Mouse (Mus musculus): ENCODE measurements at regions not wholly inside any gene's neighbourhood (a gene's known extent, or its start where the extent isn't known, plus 50 kb on each side); places are given as distances from the start of the nearest gene placed in this dataset.

GRCm38 (mm10) chr3:143913044-143913574 is 291.9 kb downstream of the Lmo4 start:
- no peak for ATAC-seq (replicated peaks in 1 of 2; ENCODE audit: insufficient read depth in 1 of 2, low FRiP score in 2 of 2, low TSS enrichment in 1 of 2, low read depth in 1 of 2, poor library complexity in 2 of 2, severe bottlenecking in 2 of 2)

- ATAC-seq (replicated peaks in 1 of 2; ENCODE audit: insufficient read depth in 1 of 2, low FRiP score in 2 of 2, low TSS enrichment in 1 of 2, low read depth in 1 of 2, poor library complexity in 2 of 2, severe bottlenecking in 2 of 2) = peak in 1 of 2 experiments; percentile 50; a peak in 1 of 4 replicates
These were observed 292.6 kb downstream of the Lmo4 start for GRCm38 (mm10) chr3:143912433-143912832.

- no peak for ATAC-seq (replicated peaks in 1 of 2; ENCODE audit: insufficient read depth in 1 of 2, low FRiP score in 2 of 2, low TSS enrichment in 1 of 2, low read depth in 1 of 2, poor library complexity in 2 of 2, severe bottlenecking in 2 of 2)
These were observed 295.7 kb downstream of the Lmo4 start for GRCm38 (mm10) chr3:143909341-143909740.

GRCm38 (mm10) chr3:143903421-143903820 is 301.6 kb downstream of the Lmo4 start:
- peak in 1 of 2 experiments; percentile 53; a peak in 2 of 4 replicates for ATAC-seq (replicated peaks in 1 of 2; ENCODE audit: insufficient read depth in 1 of 2, low FRiP score in 2 of 2, low TSS enrichment in 1 of 2, low read depth in 1 of 2, poor library complexity in 2 of 2, severe bottlenecking in 2 of 2)

DNA sequence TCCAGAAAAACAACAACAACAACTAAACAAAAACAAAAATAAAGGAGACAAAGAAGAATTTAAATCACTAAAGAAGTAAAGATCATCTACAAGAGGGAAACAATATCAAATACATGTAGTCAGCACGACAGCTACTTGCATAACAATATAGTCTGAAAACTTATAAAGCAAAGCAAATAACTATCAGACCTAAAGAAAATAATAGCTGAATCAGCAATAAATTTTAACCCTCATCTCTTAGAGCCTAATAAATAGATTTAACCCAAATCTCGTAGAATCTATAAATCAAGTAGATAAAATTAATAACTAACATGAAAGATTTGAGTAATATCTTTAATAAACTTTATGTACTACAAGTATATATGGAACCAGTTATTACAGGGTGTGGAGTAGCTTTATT is 324.2 kb downstream of the Lmo4 start:
- ATAC-seq (replicated peaks in 1 of 2; ENCODE audit: insufficient read depth in 1 of 2, low FRiP score in 2 of 2, low TSS enrichment in 1 of 2, low read depth in 1 of 2, poor library complexity in 2 of 2, severe bottlenecking in 2 of 2) = no peak

GRCm38 (mm10) chr3:143873876-143874275 is 331.1 kb downstream of the Lmo4 start:
- ATAC-seq (replicated peaks in 1 of 2; ENCODE audit: insufficient read depth in 1 of 2, low FRiP score in 2 of 2, low TSS enrichment in 1 of 2, low read depth in 1 of 2, poor library complexity in 2 of 2, severe bottlenecking in 2 of 2) = 0 out of 4 replicates have a peak, but pooled peaks of 1 of the 2 experiments have one; percentile 29

DNA sequence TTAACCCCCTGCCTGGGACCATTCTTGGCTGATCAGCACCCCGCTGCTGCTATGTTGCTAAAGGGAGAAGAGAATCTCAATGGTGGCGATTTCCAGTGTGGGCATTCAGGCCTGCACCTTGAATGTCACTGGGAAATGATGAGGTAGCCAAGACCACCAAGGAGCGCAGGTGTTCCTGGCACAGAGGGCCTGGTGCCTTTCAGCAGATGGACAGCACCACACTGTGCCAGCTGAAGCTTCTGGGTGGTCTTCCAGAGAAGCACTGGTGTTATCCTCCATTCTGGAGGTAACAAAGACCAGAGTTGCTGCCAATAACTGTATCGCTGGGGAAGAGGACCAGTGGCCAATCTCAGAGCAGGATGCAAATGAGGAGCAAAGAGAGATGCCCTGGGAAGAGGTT is 338.5 kb downstream of the Lmo4 start:
- ATAC-seq (replicated peaks in 1 of 2; ENCODE audit: insufficient read depth in 1 of 2, low FRiP score in 2 of 2, low TSS enrichment in 1 of 2, low read depth in 1 of 2, poor library complexity in 2 of 2, severe bottlenecking in 2 of 2) = no peak

GRCm38 (mm10) chr3:143865626-143866025 is 339.4 kb downstream of the Lmo4 start:
- ATAC-seq (replicated peaks in 1 of 2; ENCODE audit: insufficient read depth in 1 of 2, low FRiP score in 2 of 2, low TSS enrichment in 1 of 2, low read depth in 1 of 2, poor library complexity in 2 of 2, severe bottlenecking in 2 of 2) = no peak

- ATAC-seq (replicated peaks in 1 of 2; ENCODE audit: insufficient read depth in 1 of 2, low FRiP score in 2 of 2, low TSS enrichment in 1 of 2, low read depth in 1 of 2, poor library complexity in 2 of 2, severe bottlenecking in 2 of 2) = no peak
These were observed 340.5 kb downstream of the Lmo4 start for GRCm38 (mm10) chr3:143864490-143864889.

GRCm38 (mm10) chr3:143862531-143862930 is 342.5 kb downstream of the Lmo4 start:
- ATAC-seq (replicated peaks in 1 of 2; ENCODE audit: insufficient read depth in 1 of 2, low FRiP score in 2 of 2, low TSS enrichment in 1 of 2, low read depth in 1 of 2, poor library complexity in 2 of 2, severe bottlenecking in 2 of 2) = no peak

- no peak for ATAC-seq (replicated peaks in 1 of 2; ENCODE audit: insufficient read depth in 1 of 2, low FRiP score in 2 of 2, low TSS enrichment in 1 of 2, low read depth in 1 of 2, poor library complexity in 2 of 2, severe bottlenecking in 2 of 2)
These were observed 343.2 kb downstream of the Lmo4 start for GRCm38 (mm10) chr3:143861866-143862265.

GRCm38 (mm10) chr3:143835611-143836240 is 369.3 kb downstream of the Lmo4 start:
- ATAC-seq (replicated peaks in 1 of 2; ENCODE audit: insufficient read depth in 1 of 2, low FRiP score in 2 of 2, low TSS enrichment in 1 of 2, low read depth in 1 of 2, poor library complexity in 2 of 2, severe bottlenecking in 2 of 2) = no peak; a peak in 1 of 4 replicates

GRCm38 (mm10) chr3:143834725-143835124 is 370.3 kb downstream of the Lmo4 start:
- peak; percentile 42 to 76 for ATAC-seq (replicated peaks in 1 of 2; ENCODE audit: insufficient read depth in 1 of 2, low FRiP score in 2 of 2, low TSS enrichment in 1 of 2, low read depth in 1 of 2, poor library complexity in 2 of 2, severe bottlenecking in 2 of 2)

DNA sequence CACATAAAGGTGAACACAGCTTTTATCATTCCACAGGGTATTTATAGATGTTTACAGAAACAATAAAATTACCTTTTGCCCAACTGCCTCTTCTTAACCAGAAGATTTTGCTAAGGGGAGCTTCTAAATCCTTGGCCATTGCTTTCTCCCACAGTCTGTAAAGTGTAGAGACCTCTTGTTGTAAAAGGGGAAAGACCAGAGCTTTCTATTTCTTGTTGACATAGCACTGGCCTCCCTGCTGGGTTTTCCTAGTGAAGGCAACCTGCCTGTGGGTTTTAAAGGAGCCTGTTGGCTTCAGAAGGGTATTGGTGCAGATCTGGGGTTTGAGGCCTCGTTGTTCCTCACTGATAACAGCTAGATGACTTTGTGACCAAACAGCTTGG is 381.6 kb downstream of the Lmo4 start:
- no peak for ATAC-seq (replicated peaks in 1 of 2; ENCODE audit: insufficient read depth in 1 of 2, low FRiP score in 2 of 2, low TSS enrichment in 1 of 2, low read depth in 1 of 2, poor library complexity in 2 of 2, severe bottlenecking in 2 of 2)

- no peak for ATAC-seq (replicated peaks in 1 of 2; ENCODE audit: insufficient read depth in 1 of 2, low FRiP score in 2 of 2, low TSS enrichment in 1 of 2, low read depth in 1 of 2, poor library complexity in 2 of 2, severe bottlenecking in 2 of 2)
These were observed 382.2 kb downstream of the Lmo4 start for GRCm38 (mm10) chr3:143822564-143823394.

DNA sequence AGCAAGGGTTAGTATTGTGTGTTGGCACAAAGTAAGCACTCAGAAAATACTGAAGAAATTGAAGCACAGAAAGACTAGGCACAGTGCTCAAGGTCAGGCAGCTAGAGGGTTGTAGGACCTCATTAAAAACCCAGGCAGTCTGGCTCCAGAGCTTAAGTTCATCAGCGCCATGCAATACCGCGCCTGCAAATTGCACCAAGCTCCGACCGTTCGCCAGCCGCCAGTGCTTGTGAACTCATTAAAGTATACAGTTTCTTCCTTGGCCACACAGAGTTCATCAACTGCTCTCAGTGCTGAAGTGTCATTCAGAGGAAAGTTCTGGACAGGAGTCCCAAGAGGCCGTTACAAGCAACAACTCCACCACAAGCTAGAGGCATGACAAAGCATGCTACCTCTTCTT is 397.5 kb downstream of the Lmo4 start:
- no peak for ATAC-seq (replicated peaks in 1 of 2; ENCODE audit: insufficient read depth in 1 of 2, low FRiP score in 2 of 2, low TSS enrichment in 1 of 2, low read depth in 1 of 2, poor library complexity in 2 of 2, severe bottlenecking in 2 of 2)

DNA sequence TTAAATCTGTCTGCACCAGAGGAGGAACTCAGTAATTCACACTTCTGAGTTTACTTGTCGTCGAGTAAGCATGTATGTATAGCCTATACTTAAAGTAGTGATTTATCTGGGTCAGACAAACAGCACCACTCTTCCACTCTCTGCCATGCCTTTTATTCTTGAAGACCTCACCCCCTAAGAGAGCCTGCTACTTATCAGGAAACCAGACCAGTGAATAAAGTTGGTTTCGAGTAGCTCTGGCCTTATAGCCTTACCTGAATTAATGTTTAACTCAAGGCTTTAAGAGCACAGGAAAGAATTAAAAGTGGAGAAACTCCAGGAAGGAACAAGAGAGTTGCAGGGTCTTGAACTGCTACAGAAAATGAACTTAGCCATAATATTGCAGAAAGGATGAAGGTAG is 398.1 kb downstream of the Lmo4 start:
- no peak for ATAC-seq (replicated peaks in 1 of 2; ENCODE audit: insufficient read depth in 1 of 2, low FRiP score in 2 of 2, low TSS enrichment in 1 of 2, low read depth in 1 of 2, poor library complexity in 2 of 2, severe bottlenecking in 2 of 2)

- ATAC-seq (replicated peaks in 1 of 2; ENCODE audit: insufficient read depth in 1 of 2, low FRiP score in 2 of 2, low TSS enrichment in 1 of 2, low read depth in 1 of 2, poor library complexity in 2 of 2, severe bottlenecking in 2 of 2) = no peak
These were observed 407.2 kb downstream of the Lmo4 start for GRCm38 (mm10) chr3:143797850-143798249.

Measured in hematopoietic stem cell, adult 5-6 weeks (primary cell).